Mouse (Mus musculus) olfactory bulb, adult 2 months (tissue): ENCODE data around the gene Rasal2.

ENCODE experiments used
- CTCF ChIP-seq: fragments of 200-500 bp; IDR thresholded peaks from 2 replicates; pipeline ENCODE4 v1.5.1; 2012; ENCODE audit warnings: low read depth, mild to moderate bottlenecking, low read length, moderate library complexity; ENCODE audit not compliant: insufficient read depth
- POLR2A ChIP-seq: fragments of 200-500 bp; IDR thresholded peaks from 2 replicates; pipeline ENCODE4 v1.6.1; 2012; ENCODE audit warnings: mild to moderate bottlenecking, low read depth, low read length, moderate library complexity; ENCODE audit not compliant: insufficient read depth

DNA sequence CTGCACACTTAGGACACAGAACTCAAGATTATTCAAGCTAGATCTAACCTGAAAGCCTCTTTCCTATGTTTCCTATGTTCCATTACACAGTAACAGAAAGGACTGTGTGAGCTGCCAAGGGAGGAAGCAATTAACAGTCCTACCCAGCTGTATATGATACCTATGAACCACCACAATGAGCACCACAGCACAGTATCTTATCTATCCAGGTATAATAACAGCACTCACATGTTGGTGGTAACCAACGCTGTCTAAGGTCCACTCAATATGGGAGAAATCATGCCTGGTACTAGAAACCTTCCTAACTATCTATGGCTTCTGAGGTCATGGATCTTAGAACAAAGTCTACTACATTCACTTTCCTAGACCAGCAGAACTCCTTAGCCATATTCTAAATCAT lies 89.3 kb downstream of the Rasal2 start:
- no peak for TF ChIP-seq POLR2A
- no peak for TF ChIP-seq CTCF
